Mouse (Mus musculus): ENCODE results near the gene Aldh2.
"Not testable (repeated sequence)": the region's sequence is repeated elsewhere in the genome, so short reads cannot be mapped to it uniquely, and the experiment has no call there.

Gene Aldh2

GRCm38 (mm10) chr5:121593451-121594401 lies at the start of gene Aldh2:
Gene Aldh2, minus strand, starts transcription at chr5:121593824.
- DNase-seq (ENCODE audit: low read depth): peak; percentile 83

DNA sequence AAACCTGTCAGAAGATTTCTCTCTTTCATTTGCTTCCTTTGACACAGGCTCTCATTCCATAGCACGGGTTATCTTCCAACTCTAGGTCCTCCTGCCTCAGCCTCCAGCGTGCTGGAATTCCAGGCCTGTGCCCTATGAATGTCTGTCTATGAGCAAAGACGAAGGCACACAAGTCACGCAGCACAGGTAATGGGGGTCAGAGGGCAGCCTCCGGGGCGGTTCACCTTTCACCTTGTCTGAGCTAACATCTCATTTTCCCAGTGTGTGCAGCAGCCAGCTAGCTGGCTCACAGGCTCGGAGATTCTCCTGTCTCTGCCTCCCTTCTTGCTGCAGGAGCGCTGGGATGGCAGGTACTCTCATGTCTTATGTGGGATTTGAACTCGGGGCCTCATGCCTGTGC lies 46.0 kb upstream of the Aldh2 start:
- no peak for DNase-seq (ENCODE audit: low read depth)

DNA sequence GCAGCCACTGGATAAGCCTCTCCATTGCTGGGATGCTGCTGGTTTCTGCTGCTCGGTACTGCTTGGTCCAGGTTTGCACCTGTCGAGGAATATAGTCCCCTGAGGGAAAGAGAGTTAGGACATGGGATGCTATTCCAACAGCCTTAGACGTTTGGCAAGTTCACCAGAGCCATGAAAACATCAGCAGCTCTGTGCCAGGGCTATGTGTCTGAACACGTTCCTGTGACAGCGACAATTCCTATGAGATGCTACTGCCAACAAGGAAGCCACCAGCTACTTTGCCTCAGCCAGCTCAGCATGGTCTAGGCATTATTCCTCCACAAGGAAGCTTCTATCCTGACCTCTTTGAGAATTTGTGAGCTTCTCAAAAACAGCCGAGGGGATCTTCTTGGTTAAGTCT lies 43.7 kb upstream of the Aldh2 start:
- DNase-seq (ENCODE audit: low read depth): no peak

- no peak for DNase-seq (ENCODE audit: low read depth)
Observed at GRCm38 (mm10) chr5:121634668-121635067, 41.0 kb upstream of the Aldh2 start.

DNA sequence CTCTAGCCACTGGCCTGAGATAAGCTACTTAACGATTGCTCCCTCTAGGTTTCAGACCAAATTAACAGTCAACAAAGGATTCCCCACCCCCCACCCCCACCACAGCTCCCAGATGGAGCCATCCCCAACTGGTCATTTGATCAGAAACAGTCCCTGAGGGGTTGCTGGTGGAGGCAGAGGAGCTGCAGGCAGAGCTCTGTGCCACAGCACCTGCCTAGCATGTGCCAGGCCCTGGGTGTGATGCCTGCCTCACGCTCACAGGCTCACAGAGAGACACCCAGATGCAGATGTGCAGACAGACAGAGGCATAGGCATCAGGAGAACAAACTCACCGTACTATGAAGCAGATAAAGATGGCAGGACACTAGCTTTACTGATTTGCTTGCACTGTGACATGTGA lies 39.2 kb upstream of the Aldh2 start:
- no peak for DNase-seq (ENCODE audit: low read depth)

- DNase-seq (ENCODE audit: low read depth): not testable (repeated sequence)
Observed at GRCm38 (mm10) chr5:121631106-121631647, 37.6 kb upstream of the Aldh2 start.

- DNase-seq (ENCODE audit: low read depth): peak; percentile 81
Observed at GRCm38 (mm10) chr5:121627871-121628270, 34.2 kb upstream of the Aldh2 start.

DNA sequence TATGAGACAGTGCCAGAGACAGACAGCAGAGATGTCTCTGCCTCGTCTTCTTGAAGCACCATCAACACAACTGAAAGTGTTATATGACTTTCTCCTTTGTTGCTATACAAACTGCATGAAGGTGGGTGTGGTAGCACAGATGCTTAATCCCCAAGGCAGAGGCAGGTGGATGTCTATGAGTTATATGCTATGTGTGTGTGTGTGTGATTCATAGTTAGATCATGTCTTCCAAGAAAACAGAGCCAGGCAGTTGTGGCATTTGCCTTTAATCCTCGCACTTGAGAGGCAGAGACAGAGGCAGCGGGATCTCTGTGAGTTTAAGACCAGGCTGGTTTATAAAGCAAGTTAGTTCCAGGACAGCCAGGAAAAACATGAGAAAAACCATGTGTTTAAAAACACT lies 29.6 kb upstream of the Aldh2 start:
- no peak for DNase-seq (ENCODE audit: low read depth)

DNA sequence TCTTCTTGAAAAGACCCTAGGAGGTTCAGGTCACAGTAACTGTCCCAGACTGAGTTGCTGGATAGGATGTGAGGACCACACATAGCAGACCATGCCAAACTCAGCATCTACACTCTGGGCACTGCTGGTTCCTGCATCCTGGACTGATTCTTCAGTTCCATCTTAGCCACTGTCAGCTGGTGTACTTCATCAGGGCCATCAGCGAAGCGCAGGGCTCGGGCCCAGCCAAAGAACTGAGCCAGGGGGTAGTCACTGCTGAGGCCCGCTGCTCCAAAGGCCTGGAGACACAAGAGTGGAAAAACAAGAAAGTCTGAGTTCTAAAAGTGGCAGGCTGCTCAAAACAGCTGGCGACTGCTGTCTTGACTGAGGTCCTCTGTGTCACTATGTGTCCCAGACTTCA lies 27.5 kb upstream of the Aldh2 start:
- no peak for DNase-seq (ENCODE audit: low read depth)

GRCm38 (mm10) chr5:121618592-121619513 lies 25.2 kb upstream of the Aldh2 start, which contains the start of gene Acad12:
Gene Acad12, minus strand, starts transcription at chr5:121618938.
- peak; percentile 87 for DNase-seq (ENCODE audit: low read depth)

GRCm38 (mm10) chr5:121614921-121615320 lies 21.3 kb upstream of the Aldh2 start:
- DNase-seq (ENCODE audit: low read depth): not testable (repeated sequence)

GRCm38 (mm10) chr5:121612036-121612435 lies 18.4 kb upstream of the Aldh2 start:
- DNase-seq (ENCODE audit: low read depth): no peak

DNA sequence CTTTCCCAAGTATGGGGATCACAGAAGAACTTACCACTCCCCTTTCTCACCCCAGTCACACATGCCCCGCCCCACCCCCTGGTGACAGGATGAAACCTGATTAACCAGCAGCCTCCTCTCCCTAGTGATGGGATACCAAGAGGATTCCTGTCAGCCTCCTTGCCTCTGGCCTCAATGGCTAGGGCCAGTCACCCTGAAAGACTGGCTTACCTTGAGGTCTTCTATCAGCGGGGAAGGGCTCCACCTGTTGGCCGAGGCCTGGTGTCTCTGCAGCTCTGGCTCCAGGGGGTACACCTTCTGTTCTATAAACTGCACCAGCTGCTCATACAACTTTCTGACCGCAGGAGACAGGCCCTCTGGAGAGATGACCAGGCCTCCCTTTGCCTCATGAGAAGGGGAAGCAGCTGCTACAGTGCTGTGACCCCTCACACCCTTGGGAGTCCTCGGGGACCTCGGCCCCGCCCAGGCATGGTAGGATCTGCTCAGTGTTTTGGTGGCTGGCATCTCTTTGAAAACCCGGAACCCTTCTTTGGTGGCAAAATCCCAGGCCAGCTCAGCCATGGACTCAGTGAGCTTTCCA lies 16.0 kb upstream of the Aldh2 start:
- not testable (repeated sequence) for DNase-seq (ENCODE audit: low read depth)

GRCm38 (mm10) chr5:121606151-121606550 lies 12.5 kb upstream of the Aldh2 start:
- peak; percentile 87 for DNase-seq (ENCODE audit: low read depth)

- DNase-seq (ENCODE audit: low read depth): not testable (repeated sequence)
Observed at GRCm38 (mm10) chr5:121603815-121604214, 10.2 kb upstream of the Aldh2 start.

- peak; percentile 90 for DNase-seq (ENCODE audit: low read depth)
Observed at GRCm38 (mm10) chr5:121601547-121602299, 8.1 kb upstream of the Aldh2 start.

DNA sequence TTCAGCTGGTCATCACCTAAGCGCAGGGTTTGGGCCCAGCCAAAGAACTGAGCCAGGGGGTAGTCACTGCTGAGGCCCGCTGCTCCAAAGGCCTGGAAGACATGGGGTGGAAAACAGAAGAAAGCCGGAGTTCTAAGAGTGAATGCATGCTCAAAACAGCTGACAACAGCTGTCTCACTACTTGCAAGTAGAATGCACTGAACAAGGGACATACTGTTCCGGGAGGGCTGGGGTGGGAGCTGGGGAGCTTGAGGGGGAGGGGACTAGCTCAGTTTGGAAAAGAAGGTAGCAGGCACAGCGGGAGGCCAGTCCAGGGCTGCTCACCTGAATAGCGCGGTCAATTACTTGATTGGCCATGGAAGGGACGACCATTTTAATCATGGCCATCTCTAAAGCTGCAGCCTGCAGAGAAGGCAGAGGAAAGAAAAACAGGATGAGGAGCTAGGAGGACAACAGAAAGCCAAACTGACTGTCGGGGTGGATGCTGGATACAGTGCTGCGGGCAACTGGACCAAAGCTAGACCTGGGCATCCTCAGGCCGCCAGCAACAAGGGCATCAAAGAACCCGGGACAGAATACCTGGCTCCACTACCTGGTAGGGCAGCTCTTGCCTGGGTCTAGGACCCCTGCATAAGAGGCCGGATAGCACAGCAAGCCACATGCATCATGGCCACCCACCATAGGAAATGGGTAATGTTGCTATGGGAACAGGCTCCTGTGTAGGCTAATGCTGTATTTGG lies 5.4 kb upstream of the Aldh2 start:
- DNase-seq (ENCODE audit: low read depth): no peak

- no peak for DNase-seq (ENCODE audit: low read depth)
Observed at GRCm38 (mm10) chr5:121597991-121598537, 4.4 kb upstream of the Aldh2 start.

- DNase-seq (ENCODE audit: low read depth): no peak
Observed at GRCm38 (mm10) chr5:121597332-121597731, 3.7 kb upstream of the Aldh2 start.

GRCm38 (mm10) chr5:121596226-121596625 lies 2.6 kb upstream of the Aldh2 start:
- DNase-seq (ENCODE audit: low read depth): no peak
